Mouse (Mus musculus) megakaryocyte, embryonic 14.5 days (primary cell): ENCODE results near the gene Cenpb. TPM values are rescaled to one million over a fixed set of nuclear protein-coding genes. Genes with fewer than 3 reads are reported as not detected.

ENCODE experiments used
- H3K27me3 ChIP-seq: replicated peaks from 2 replicates; pipeline ENCODE3; 2012; ENCODE audit warnings: inconsistent platforms
- H3K36me3 ChIP-seq: replicated peaks from 2 replicates; pipeline ENCODE3; 2012; ENCODE audit warnings: low read length, inconsistent platforms, mixed read lengths
- H3K4me1 ChIP-seq: 2 replicates; pipeline ENCODE4 v1.6.1; 2012; ENCODE audit warnings: inconsistent platforms
- H3K4me3 ChIP-seq: replicated peaks from 2 replicates; pipeline ENCODE3; 2012; ENCODE audit warnings: moderate library complexity, mild to moderate bottlenecking, inconsistent platforms
- H3K9me3 ChIP-seq: 2 replicates; pipeline ENCODE4 v1.6.1; 2012; ENCODE audit warnings: inconsistent platforms
- FLI1 ChIP-seq: IDR thresholded peaks from 2 replicates; pipeline ENCODE4 v1.6.1; 2012; ENCODE audit warnings: low read length, inconsistent platforms, mixed read lengths
- GATA1 ChIP-seq: IDR thresholded peaks from 3 replicates; pipeline ENCODE4 v1.6.1; 2012; ENCODE audit warnings: mixed read lengths, low read length, inconsistent platforms, borderline replicate concordance
- polyA plus RNA-seq: library from polyadenylated mRNA; stranded (reverse); fragments of >175 nt; gene quantifications from 2 replicates; pipeline ENCODE4 v1.2.3, GENCODE M21; 2012; ENCODE audit warnings: low replicate concordance; ENCODE audit not compliant: insufficient read depth

Gene Cenpb
- polyA plus RNA-seq, 1 experiment = 147 TPM

- Histone ChIP-seq H3K27me3 (no peaks in the 10 kb centered on the region), H3K4me1 (peaks cover 54% of the 10 kb centered on the region), H3K9me3 (no peaks in the 10 kb centered on the region), H3K4me3 (peak overlapping the region; percentile 97), H3K36me3 (peaks cover 29% of the 10 kb centered on the region)
- TF ChIP-seq GATA1 = no peak
- no peak for TF ChIP-seq FLI1
These were observed 6.5 kb upstream of the Cenpb start for GRCm38 (mm10) chr2:131186343-131186742.

GRCm38 (mm10) chr2:131179246-131179886 lies 501 bp downstream of the Cenpb start:
- Histone ChIP-seq H3K9me3 (no peaks in the 10 kb centered on the region), H3K27me3 (no peaks in the 10 kb centered on the region), H3K36me3 (peaks cover 34% of the 10 kb centered on the region), H3K4me3 (peak overlapping the region; percentile 97), H3K4me1 (peaks cover 60% of the 10 kb centered on the region)
- TF ChIP-seq GATA1 (no peak), FLI1 (no peak)

GRCm38 (mm10) chr2:131178828-131179245 lies 1.0 kb downstream of the Cenpb start:
- Histone ChIP-seq H3K9me3 (no peaks in the 10 kb centered on the region), H3K4me3 (peak overlapping the region; percentile 97), H3K27me3 (no peaks in the 10 kb centered on the region), H3K4me1 (peaks cover 65% of the 10 kb centered on the region), H3K36me3 (peaks cover 34% of the 10 kb centered on the region)
- no peak for TF ChIP-seq GATA1
- no peak for TF ChIP-seq FLI1

GRCm38 (mm10) chr2:131177932-131178331 lies 1.9 kb downstream of the Cenpb start:
- H3K4me3 ChIP-seq = peak overlapping the region; percentile 97
- TF ChIP-seq GATA1 (no peak), FLI1 (no peak)
- H3K27me3 ChIP-seq = peaks cover 3% of the 10 kb centered on the region
- no peaks in the 10 kb centered on the region for H3K9me3 ChIP-seq
- H3K36me3 ChIP-seq = peaks cover 34% of the 10 kb centered on the region
- H3K4me1 ChIP-seq = peaks cover 72% of the 10 kb centered on the region

GRCm38 (mm10) chr2:131176491-131176890 lies 3.4 kb downstream of the Cenpb start:
- Histone ChIP-seq H3K9me3 (no peaks in the 10 kb centered on the region), H3K27me3 (peaks cover 15% of the 10 kb centered on the region), H3K4me3 (no peak overlapping the region), H3K4me1 (peaks cover 84% of the 10 kb centered on the region), H3K36me3 (peaks cover 34% of the 10 kb centered on the region)
- TF ChIP-seq GATA1 (no peak), FLI1 (no peak)

- Histone ChIP-seq H3K27me3 (peaks cover 21% of the 10 kb centered on the region), H3K36me3 (peaks cover 34% of the 10 kb centered on the region), H3K9me3 (no peaks in the 10 kb centered on the region), H3K4me1 (peaks cover 90% of the 10 kb centered on the region), H3K4me3 (no peak overlapping the region)
- TF ChIP-seq GATA1 = no peak
- TF ChIP-seq FLI1 = no peak
These were observed 3.9 kb downstream of the Cenpb start for GRCm38 (mm10) chr2:131175945-131176309.

- H3K4me1 ChIP-seq = peaks cover 90% of the 10 kb centered on the region
- no peaks in the 10 kb centered on the region for H3K9me3 ChIP-seq
- peaks cover 26% of the 10 kb centered on the region for H3K27me3 ChIP-seq
- no peak overlapping the region for H3K4me3 ChIP-seq
- no peak for TF ChIP-seq FLI1
- TF ChIP-seq GATA1 = no peak
- H3K36me3 ChIP-seq = peaks cover 34% of the 10 kb centered on the region
These were observed 4.5 kb downstream of the Cenpb start for GRCm38 (mm10) chr2:131175286-131175944.

GRCm38 (mm10) chr2:131174700-131175099 lies 5.2 kb downstream of the Cenpb start:
- TF ChIP-seq GATA1 = no peak
- TF ChIP-seq FLI1 = no peak
- Histone ChIP-seq H3K27me3 (peaks cover 28% of the 10 kb centered on the region), H3K4me1 (peaks cover 88% of the 10 kb centered on the region), H3K9me3 (no peaks in the 10 kb centered on the region), H3K36me3 (peaks cover 34% of the 10 kb centered on the region), H3K4me3 (peak overlapping the region; percentile 89)

GRCm38 (mm10) chr2:131172322-131172721 lies 7.5 kb downstream of the Cenpb start:
- Histone ChIP-seq H3K4me1 (peaks cover 65% of the 10 kb centered on the region), H3K27me3 (peaks cover 31% of the 10 kb centered on the region), H3K9me3 (peaks cover 2% of the 10 kb centered on the region), H3K36me3 (peaks cover 17% of the 10 kb centered on the region), H3K4me3 (no peak overlapping the region)
- no peak for TF ChIP-seq GATA1
- no peak for TF ChIP-seq FLI1

GRCm38 (mm10) chr2:131171401-131172104 lies 8.3 kb downstream of the Cenpb start:
- TF ChIP-seq GATA1 (no peak), FLI1 (no peak)
- peak overlapping the region; percentile 82 for H3K4me3 ChIP-seq
- peaks cover 31% of the 10 kb centered on the region for H3K27me3 ChIP-seq
- H3K4me1 ChIP-seq = peaks cover 57% of the 10 kb centered on the region
- H3K9me3 ChIP-seq = peaks cover 6% of the 10 kb centered on the region
- H3K36me3 ChIP-seq = peaks cover 10% of the 10 kb centered on the region
